Mouse (Mus musculus): ENCODE measurements around the gene Dph2. TPM values are rescaled to one million over a fixed set of nuclear protein-coding genes. Genes with fewer than 3 reads are reported as not detected.
A peak's percentile ranks its signal among the peaks of the same experiment; 100 is the strongest.

Gene Dph2
- polyA plus RNA-seq, 1 experiment from 2014 or later, result 22.4 TPM

DNA sequence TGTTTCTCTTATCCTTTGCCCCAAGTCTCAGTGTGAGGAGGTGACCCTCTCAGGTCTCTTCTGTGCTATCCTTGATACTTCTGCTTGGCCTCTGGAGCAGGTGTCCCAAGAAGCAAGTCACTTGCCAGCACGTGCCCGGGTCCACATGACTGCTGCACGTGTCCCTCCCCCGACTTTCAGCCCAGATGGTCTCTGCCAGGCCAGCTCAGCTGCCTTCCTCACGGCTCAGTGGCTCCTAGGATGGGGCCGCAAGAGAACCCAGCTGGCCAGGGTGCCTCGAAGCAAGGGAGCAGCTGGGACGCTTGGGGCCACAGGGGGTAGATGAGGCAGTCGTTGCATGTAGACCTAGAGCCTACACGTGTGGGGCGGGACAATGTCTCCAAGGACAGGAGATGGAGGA lies 46.5 kb downstream of the Dph2 start:
- 0 out of 2 replicates have a peak, but pooled peaks have one; percentile 17 for ATAC-seq (ENCODE audit: low FRiP score)
- Histone ChIP-seq H3K27ac (no peak overlapping the region), H3K9ac (no peak overlapping the region), H3K27me3 (no peaks in the 10 kb centered on the region), H3K9me3 (replicated peaks) (no peaks in the 10 kb centered on the region), H3K4me1 (peaks cover 24% of the 10 kb centered on the region), H3K4me3 (no peak overlapping the region), H3K4me2 (replicated peaks) (no peak overlapping the region), H3K36me3 (no peaks in the 10 kb centered on the region)
- WGBS, result 70% methylated on average over 11 of the region's 11 CpGs

DNA sequence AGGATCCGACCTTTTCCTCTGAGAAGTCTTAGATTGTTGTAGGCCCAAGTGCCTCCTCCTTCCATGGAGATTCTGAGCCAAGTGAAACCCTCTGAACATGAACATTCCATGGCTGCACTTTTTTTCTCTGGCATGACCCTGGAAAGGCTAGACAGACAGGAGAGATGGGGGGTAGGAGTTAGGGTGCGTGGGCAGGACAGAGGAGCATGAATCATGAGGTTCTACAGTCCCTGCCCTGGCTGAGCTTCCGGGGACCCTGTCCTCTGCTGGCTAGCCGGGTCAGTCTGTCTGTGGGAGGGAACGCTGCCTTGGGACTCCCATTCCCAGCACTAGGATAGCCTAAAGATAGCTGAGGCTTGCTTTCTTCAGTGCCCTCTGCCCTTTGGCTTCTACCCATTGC lies 47.4 kb downstream of the Dph2 start:
- Histone ChIP-seq H3K27me3 (no peaks in the 10 kb centered on the region), H3K4me2 (replicated peaks) (no peak overlapping the region), H3K4me3 (no peak overlapping the region), H3K4me1 (peaks cover 16% of the 10 kb centered on the region), H3K9ac (no peak overlapping the region), H3K36me3 (no peaks in the 10 kb centered on the region), H3K27ac (no peak overlapping the region), H3K9me3 (replicated peaks) (no peaks in the 10 kb centered on the region)
- no peak for ATAC-seq (ENCODE audit: low FRiP score)
- WGBS, result 88% methylated on average over 5 of the region's 5 CpGs

DNA sequence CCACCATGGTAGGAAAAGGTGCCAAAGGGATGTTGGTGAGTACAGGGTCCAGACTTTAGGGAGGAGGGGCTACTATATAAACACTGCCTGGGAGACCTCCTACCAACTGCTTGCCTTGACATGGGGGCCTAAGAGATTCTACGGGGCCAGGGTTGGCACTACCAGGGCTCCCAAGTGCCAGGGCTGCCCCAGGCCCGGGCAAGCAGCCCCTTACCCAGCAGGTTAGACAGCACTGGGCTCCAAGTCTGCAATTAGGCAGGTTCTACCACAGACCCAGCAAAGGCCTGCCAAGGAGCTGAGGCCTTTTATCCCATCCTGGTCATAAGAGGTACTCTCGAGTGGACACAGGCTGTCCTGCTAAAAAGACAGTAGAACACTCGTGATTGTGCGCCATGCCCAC lies 48.7 kb downstream of the Dph2 start:
- no peaks in the 10 kb centered on the region for H3K9me3 ChIP-seq (replicated peaks)
- H3K4me2 ChIP-seq (replicated peaks), result no peak overlapping the region
- H3K27me3 ChIP-seq, result no peaks in the 10 kb centered on the region
- WGBS, result 95% methylated on average over 5 of the region's 5 CpGs
- no peaks in the 10 kb centered on the region for H3K36me3 ChIP-seq
- H3K9ac ChIP-seq, result no peak overlapping the region
- ATAC-seq (ENCODE audit: low FRiP score), result no peak
- H3K27ac ChIP-seq, result no peak overlapping the region
- H3K4me1 ChIP-seq, result peaks cover 8% of the 10 kb centered on the region
- no peak overlapping the region for H3K4me3 ChIP-seq

DNA sequence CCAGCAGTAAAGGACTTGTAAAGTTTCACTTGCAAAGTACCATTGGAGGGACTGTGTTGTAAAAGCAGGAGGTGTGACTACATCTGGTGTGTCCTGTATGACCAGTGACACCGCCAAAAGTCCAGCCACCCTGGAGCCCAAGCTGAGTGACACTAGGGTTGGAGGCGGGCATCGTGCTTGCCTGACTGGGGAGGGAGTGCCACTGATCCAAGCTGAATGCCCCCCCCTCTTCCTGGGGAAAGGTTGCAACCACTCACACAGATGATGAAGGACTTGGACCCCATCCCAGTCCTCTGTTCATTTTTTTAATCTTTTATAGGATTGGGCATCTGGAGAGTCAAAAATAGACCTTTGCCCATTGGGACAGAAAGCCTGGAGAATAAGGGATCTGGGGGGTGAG lies 50.3 kb downstream of the Dph2 start:
- H3K4me2 ChIP-seq (replicated peaks), result no peak overlapping the region
- no peaks in the 10 kb centered on the region for H3K36me3 ChIP-seq
- H3K4me1 ChIP-seq, result 0 out of 2 replicates have a peak, but pooled peaks cover 2% of the 10 kb centered on the region
- WGBS, result 86% methylated on average over 3 of the region's 3 CpGs
- no peaks in the 10 kb centered on the region for H3K27me3 ChIP-seq
- no peaks in the 10 kb centered on the region for H3K9me3 ChIP-seq (replicated peaks)
- H3K9ac ChIP-seq, result no peak overlapping the region
- no peak overlapping the region for H3K4me3 ChIP-seq
- H3K27ac ChIP-seq, result no peak overlapping the region
- no peak for ATAC-seq (ENCODE audit: low FRiP score)

DNA sequence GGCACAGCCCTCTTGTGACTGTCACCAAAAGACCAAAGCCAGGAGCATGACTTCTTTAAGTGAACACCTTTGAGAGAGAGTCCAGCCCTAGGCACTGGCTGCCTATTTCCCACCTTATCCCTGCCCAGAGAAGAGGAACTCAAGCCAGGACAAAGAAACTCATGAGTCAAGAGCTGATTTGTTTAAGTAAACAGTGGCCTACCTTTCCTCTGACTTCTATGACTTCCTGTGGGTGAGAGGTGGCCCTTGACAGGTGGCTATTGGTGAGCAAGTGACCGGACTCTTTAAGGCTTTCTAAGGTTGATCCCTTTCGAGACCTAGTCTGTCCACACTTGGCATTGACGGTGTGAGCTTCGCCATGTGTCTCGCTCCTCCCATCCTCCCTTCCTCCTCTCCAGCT lies 51.0 kb downstream of the Dph2 start:
- Histone ChIP-seq H3K36me3 (no peaks in the 10 kb centered on the region), H3K9me3 (replicated peaks) (no peaks in the 10 kb centered on the region), H3K4me3 (no peak overlapping the region), H3K4me2 (replicated peaks) (no peak overlapping the region), H3K27ac (no peak overlapping the region), H3K27me3 (no peaks in the 10 kb centered on the region), H3K4me1 (0 out of 2 replicates have a peak, but pooled peaks cover 2% of the 10 kb centered on the region), H3K9ac (no peak overlapping the region)
- no peak for ATAC-seq (ENCODE audit: low FRiP score)
- 94% methylated on average over 5 of the region's 5 CpGs for WGBS

DNA sequence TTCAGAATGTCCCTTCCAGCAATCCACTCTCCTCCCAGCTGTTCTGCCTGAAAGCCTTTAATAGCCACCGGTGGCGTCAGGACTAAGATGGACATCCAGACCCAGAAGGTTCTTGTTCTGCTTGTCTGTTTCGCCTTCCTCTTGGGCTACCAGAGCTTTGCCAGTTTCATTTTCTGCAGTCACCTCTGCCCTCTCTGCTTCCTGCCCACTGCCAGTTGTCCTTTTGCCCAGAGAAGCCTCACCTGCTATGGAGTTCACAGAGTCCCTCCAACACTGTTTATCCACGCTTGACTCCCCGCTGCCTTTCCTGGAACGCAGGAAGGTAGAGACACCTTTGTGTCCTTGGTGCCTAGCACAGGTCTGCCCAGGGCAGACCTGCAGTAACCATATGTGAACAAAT lies 52.5 kb downstream of the Dph2 start:
- no peak overlapping the region for H3K4me3 ChIP-seq
- no peak overlapping the region for H3K4me2 ChIP-seq (replicated peaks)
- no peak for ATAC-seq (ENCODE audit: low FRiP score)
- H3K9ac ChIP-seq, result no peak overlapping the region
- H3K4me1 ChIP-seq, result peaks cover 5% of the 10 kb centered on the region; the same call in 1 of the 2 replicates
- no peak overlapping the region for H3K27ac ChIP-seq
- no peaks in the 10 kb centered on the region for H3K9me3 ChIP-seq (replicated peaks)
- no peaks in the 10 kb centered on the region for H3K27me3 ChIP-seq
- H3K36me3 ChIP-seq, result no peaks in the 10 kb centered on the region
- 83% methylated on average over 6 of the region's 6 CpGs for WGBS

Other genes with a start within 250 kb of the Dph2 start
- gene Dmap1, start 209.8 kb downstream of the Dph2 start, polyA plus RNA-seq (2016; fragmentation: Nextera tagmentation; extraction: Ambion mirVana), result 70.3 and 72.1 TPM in 2 replicates
- gene Gm12845, start 167.6 kb downstream of the Dph2 start, polyA plus RNA-seq (2016; fragmentation: Nextera tagmentation; extraction: Ambion mirVana), result not detected in 2 replicates
- gene Klf17, start 126.4 kb downstream of the Dph2 start, polyA plus RNA-seq (2016; fragmentation: Nextera tagmentation; extraction: Ambion mirVana), result not detected in 2 replicates
- 14.1 and 19.7 TPM in 2 replicates for gene Slc6a9, start 57.5 kb downstream of the Dph2 start, polyA plus RNA-seq (2016; fragmentation: Nextera tagmentation; extraction: Ambion mirVana)
- gene Ccdc24, start 19.5 kb downstream of the Dph2 start, polyA plus RNA-seq (2016; fragmentation: Nextera tagmentation; extraction: Ambion mirVana), result 2.9 TPM in 2 replicates
- 43.9 and 44.3 TPM in 2 replicates for gene B4galt2, start 8.5 kb downstream of the Dph2 start, polyA plus RNA-seq (2016; fragmentation: Nextera tagmentation; extraction: Ambion mirVana)
- gene Atp6v0b, start 4.7 kb downstream of the Dph2 start, polyA plus RNA-seq (2016; fragmentation: Nextera tagmentation; extraction: Ambion mirVana), result 267 and 289 TPM in 2 replicates
- 62.2 and 65.5 TPM in 2 replicates for gene Ipo13, start 23.0 kb upstream of the Dph2 start, polyA plus RNA-seq (2016; fragmentation: Nextera tagmentation; extraction: Ambion mirVana)
- gene Artn, start 37.7 kb upstream of the Dph2 start, polyA plus RNA-seq (2016; fragmentation: Nextera tagmentation; extraction: Ambion mirVana), result 1.7 and 2.3 TPM in 2 replicates
- gene St3gal3, start 242.9 kb upstream of the Dph2 start, polyA plus RNA-seq (2016; fragmentation: Nextera tagmentation; extraction: Ambion mirVana), result 10.9 TPM in 2 replicates

All from hindbrain, embryonic 12.5 days (tissue).